Mouse (Mus musculus) gastrocnemius, postnatal 36 days (tissue): ENCODE results near the gene Gm3336. TPM values are rescaled to one million over a fixed set of nuclear protein-coding genes. Genes with fewer than 3 reads are reported as not detected.

Experiments used
- DNase-seq, 2 experiments: peaks; one replicate each; pipeline ENCODE4 v3.0.0; 2022
- intact Hi-C: fragments of 180-260 bp; cut with DNase I; formaldehyde crosslinking; loops from one replicate; pipeline ENCODE4 v1.15.1; 2025
- total RNA-seq, 2 experiments: library from RNA; stranded (reverse); gene quantifications; 2 replicates each; pipeline ENCODE4 v1.2.3; 2021

Gm3336 gene
- total RNA-seq, 2 experiments from 2014 or later = not detected

DNA sequence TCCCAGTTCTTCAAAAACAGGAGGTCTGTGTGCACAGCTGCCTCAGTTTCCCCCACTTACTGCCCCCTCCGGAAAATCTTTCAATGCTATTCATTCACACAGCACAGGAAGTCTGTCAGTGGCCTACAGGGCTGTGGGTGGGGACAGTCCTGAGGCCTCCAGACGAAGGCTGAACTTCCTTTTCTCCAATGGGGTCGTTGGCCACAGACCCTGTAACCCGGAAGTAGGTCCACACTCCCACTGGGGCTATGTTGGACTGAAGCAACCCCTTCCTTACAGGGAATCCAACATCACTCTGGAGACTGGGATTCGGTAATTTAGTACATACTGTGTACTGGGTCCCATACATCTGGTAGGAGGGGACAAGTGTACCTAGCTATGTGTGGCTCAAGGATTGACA, 24.7 kb upstream of the Gm3336 start:
- no peak for DNase-seq

DNA sequence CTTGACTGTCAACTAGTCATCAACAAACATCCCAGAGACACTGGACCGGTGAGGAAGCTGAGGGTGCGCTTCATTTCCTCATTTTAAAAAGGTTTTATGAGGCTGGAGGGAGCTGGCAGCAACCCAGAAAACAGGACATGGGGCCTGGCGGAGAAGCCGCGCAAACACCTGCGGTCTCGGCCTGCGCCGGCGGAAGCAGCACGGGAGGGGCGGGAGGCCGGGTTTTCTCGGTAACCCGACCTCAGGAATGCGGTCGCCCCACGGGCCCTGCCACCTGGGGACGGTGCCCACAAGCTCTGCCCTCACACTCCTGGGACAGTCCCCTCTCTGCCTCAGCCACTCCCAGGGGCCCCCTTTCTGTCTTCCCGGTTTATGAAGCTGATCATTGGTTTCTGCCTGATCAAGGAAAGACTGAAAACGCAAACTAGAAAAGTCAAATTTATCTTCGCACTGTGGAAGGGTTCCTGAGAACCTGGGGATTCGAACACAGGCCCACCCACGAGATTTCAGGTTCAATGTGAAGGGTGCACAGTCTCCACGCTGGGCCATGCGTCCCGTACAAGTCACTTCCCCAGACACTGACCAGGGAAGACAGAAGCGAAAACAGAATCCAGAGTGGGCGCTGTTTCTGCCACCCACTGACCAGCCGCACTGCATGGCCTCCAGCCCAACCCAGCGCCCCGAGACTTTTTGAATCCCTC, 22.9 kb upstream of the Gm3336 start:
- intact Hi-C loops = no loop called here
- DNase-seq = peak in 1 of 2 experiments; percentile 30

More for the DNA sequence above, 24.7 kb upstream of the Gm3336 start:
- intact Hi-C loops = no loop called here

DNA sequence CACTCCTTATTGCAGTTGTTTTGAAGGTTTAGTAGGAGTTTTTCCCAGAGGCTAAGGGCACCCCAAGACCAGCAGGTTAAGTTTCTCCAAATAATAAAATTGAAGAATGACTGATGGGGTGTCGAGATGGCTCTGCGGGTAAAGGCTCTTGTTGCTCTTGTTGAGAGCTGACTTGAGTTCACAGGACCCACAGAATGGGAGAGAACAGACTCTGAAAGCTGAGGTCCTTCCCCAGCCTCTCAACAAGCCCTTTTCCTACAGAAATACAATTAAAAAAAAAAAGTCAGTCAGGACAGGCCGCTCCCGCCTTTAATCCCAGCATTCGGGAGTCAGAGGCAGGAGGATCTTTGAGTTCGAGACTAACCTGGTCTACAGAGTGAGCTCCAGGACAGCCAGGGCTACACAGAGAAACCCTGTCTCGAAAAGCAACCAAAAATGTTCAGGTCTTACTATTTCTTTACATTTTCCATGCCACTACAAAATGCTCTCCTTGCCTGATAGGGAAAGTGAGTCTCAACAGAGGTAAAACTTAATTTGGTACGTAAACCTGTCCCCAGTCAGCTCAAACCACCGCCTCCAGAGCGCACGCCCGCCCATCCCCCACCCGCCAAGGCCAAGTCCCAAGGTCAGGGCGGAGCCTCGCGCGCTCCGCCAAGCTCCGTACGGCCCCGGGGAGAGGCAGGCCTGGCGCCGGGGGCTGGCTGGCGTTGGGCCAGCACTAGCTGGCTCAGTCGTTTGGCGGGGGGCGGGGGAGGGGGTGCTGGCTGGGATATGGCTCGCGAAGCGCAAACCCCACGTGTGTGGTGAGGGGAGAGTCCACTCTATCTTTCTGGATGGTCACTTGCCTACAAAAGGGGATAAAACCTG, 22.1 kb upstream of the Gm3336 start:
- intact Hi-C loops = no loop called here

DNA sequence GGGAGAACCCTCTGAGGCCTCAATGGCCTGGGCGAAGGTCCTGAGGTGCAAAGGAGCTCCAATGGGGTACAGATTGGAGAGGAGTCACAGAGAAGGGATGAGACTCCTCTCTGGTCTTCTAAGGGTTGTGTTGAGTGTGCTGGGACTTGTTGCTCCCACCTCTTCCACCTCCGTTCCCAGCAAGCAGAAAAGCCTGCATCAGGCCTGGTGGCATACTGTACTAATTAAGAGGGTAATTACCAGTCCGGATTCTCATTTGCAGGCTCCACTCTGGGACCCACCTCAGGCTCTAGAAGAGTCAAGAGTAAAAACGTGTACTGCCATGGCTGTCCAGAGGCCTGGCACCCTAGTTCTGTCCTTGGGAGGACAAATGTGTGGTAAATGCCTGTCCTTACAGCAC, 21.4 kb upstream of the Gm3336 start:
- no peak for DNase-seq
- intact Hi-C loops = no loop called here

More for the DNA sequence above, 22.1 kb upstream of the Gm3336 start:
- peak in 1 of 2 experiments; percentile 70 for DNase-seq

DNA sequence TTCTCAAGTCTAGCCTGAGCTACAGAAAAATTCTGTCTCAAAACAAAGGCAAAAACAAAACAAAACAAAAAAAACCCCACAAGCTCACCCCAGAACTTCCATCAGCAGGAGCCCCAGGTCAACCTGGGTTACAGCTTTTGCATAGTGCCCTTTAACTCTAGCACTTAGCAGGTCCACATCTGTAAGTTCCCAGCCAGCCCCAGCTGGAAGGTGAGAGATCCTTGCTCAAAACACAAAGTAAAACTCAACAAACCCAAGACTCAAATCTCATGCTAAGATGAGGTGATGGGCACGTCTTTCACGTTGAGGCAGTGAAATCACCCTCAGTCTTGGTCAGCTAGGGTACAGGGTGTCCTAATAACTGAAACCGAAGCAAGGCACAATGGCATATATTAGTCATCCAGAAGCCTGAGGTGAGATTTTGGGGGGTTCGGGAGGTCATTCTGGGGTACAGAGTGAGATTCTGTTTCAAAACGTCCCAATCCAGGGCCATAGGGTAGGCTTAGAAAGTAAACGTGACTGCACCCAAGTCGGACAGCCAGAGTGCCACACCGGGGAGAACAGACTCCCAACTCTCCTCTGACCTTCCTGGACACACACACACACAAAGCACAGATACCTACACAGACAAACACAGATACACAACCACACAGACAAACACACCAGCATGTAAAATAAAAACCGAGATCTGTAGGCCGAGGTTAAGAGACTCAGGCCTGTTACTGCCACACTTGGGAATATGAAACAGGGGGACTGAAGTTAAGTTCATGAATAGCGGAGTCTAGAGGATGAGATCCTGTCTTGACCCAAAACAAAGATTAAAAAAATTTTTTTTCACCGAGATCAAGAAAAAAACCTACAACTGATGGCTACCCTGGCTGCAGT, 20.7 kb upstream of the Gm3336 start:
- DNase-seq = no peak
- intact Hi-C loops = no loop called here

DNA sequence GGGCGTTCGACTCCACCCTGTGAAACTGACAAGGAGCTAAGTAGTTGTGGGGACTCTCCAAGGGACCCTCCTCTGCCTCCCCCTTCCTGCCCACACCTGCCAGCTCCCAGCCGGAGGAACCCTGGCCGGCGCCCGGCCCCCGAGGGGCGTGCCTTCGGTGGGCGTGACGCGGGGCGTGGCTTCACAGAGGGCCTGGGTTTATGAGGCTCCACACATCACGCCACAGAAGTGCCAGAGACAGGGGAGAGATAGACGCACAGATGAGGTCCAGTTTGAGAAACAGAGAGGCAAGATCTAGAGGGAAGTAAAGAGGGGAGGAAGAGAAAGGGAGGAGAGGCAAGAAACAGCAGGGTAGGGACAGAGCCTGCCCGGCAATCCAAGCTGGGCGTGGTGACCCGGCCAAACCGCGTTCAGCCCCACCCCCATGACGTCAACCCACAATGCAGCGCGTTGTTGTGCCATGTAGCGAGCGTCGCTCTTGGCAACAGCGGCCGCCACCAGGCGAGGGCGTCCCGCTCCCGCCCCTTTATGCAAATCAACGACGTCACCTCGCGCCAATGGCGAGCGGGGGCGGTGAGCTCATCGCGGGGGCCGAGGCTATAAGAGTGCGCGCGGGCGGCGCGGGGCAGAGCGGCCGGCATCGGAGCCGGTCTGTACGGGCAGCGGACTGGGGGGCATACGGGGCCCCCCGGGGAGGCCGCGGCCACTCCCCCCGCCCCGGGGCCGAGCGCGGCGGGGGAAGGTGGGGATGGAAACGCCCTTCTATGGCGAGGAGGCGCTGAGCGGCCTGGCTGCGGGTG, 19.8 kb upstream of the Gm3336 start, which contains the start of gene Jund:
Gene Jund (plus strand): TSS at position 640 of the 800 bp plus-strand sequence.
- DNase-seq = peak; percentile 98 to 99
- intact Hi-C loops = no loop called here

DNA sequence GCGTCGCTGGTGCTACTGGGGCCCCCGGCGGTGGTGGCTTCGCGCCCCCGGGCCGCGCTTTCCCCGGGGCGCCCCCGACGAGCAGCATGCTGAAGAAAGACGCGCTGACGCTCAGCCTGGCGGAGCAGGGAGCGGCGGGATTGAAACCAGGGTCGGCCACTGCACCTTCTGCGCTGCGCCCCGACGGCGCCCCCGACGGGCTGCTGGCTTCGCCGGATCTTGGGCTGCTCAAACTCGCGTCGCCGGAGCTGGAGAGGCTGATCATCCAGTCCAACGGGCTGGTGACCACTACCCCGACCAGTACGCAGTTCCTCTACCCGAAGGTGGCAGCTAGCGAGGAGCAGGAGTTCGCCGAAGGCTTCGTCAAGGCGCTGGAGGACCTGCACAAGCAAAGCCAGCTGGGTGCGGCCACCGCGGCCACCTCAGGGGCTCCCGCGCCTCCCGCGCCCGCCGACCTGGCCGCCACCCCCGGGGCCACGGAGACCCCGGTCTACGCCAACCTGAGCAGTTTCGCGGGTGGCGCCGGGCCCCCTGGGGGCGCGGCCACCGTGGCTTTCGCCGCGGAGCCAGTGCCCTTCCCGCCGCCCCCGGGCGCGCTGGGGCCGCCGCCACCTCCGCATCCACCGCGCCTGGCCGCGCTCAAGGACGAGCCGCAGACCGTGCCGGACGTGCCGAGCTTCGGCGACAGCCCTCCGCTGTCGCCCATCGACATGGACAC, 19.1 kb upstream of the Gm3336 start:
- peak in 1 of 2 experiments; percentile 64 for DNase-seq
- intact Hi-C loops = no loop called here

DNA sequence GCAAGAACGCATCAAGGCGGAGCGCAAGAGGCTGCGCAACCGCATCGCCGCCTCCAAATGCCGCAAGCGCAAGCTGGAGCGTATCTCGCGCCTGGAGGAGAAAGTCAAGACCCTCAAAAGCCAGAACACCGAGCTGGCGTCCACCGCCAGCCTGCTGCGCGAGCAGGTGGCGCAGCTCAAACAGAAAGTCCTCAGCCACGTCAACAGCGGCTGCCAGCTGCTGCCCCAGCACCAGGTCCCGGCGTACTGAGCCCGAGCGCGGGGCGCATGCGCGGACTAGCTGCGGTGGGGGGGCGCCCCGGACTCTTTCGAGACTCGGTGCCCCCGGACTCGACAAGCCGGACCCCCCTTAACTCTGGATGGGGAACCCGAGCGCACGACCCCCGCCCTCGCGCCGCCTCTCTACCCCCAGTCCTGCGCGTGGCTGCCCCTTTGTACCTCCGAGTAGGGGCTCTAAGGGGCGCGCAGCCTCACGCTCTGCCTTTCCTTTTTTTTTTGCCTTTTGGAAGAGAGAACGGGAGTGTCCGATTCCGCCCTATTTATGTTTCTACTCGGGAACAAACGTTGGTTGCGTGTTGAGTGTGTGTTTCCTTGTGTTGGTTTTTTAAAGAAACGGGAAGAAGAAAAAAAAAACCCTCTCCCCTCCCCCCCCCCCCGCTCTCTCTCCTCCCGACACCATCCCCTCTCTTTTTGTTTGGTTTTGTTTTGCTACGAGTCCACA, 18.3 kb upstream of the Gm3336 start:
- intact Hi-C loops = loop anchor here (1.0 to 5.0 kb wide), 2 partner anchors 27 to 68 kb away; partner anchors contain the start of genes Gdf15 and Lsm4
- peak; percentile 69 to 81 for DNase-seq

DNA sequence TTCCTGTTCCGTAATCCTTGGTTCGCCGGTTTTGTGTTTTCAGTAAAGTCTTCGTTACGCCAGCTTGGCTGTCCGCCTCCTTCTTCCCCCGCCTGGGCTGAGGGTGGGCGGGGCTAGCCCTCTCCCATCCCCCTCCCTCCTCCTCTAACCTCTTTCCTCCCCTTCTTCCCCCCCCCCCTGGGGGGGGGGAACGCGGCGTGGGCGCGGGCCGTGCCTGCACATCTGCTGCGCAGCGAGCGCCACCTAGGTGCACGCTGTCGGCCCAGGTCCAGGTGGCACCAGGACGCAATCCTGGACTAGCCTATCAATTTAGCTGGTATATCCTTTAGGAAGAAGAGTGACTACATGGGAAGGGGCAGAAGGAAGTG, 17.8 kb upstream of the Gm3336 start:
- DNase-seq = peak; percentile 82 to 88
- intact Hi-C loops = loop anchor here (1.0 to 5.0 kb wide), 2 partner anchors 27 to 68 kb away; partner anchors contain the start of genes Gdf15 and Lsm4

DNA sequence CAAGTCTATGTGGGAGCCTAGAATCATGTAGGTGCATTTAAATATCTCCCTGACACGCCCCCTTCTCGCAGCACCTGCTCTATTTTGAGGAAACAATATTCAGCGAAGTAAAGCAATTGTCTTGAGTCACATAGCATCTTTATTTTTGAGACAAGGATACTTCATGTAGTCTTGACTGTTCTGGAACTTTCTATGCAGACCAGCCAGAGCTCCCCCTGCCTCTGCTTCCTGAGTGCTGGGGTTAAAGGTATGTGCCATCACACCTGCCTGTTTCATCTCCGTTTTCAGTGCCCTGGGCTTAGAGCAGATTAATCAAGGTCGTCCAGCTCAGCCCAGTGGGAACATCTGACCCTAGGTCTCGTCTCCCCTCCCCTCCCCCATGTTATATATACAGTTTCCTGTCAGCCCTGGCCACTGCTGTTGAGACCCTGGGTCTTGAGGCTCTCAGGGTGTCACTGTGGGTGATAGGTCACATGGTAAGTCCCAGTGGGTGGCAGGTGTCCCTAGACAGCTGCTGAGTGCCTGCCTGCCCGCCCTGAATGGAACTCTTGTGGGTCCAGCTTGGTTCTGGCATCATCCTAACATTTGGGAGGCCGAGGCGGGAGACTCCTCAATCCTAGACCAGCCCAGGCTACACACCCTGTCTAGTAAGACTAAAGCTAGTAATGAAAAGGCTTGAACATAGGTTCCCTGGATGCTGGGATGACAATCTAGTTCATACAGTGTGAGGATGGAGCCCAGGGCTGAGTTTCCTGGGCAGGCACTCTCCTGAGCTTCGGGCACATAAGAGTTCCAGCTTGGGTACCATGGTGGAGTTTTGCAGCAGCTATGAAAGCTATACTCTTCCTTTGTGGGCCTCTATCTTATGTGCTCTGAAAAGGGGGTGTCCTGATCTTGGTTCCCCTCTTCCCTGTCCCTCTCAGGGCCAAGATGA, 17.0 kb upstream of the Gm3336 start:
- DNase-seq = no peak
- intact Hi-C loops = loop anchor here (5.0 kb wide), 1 partner anchor 69 kb away; the partner anchor contains the start of gene Gdf15

DNA sequence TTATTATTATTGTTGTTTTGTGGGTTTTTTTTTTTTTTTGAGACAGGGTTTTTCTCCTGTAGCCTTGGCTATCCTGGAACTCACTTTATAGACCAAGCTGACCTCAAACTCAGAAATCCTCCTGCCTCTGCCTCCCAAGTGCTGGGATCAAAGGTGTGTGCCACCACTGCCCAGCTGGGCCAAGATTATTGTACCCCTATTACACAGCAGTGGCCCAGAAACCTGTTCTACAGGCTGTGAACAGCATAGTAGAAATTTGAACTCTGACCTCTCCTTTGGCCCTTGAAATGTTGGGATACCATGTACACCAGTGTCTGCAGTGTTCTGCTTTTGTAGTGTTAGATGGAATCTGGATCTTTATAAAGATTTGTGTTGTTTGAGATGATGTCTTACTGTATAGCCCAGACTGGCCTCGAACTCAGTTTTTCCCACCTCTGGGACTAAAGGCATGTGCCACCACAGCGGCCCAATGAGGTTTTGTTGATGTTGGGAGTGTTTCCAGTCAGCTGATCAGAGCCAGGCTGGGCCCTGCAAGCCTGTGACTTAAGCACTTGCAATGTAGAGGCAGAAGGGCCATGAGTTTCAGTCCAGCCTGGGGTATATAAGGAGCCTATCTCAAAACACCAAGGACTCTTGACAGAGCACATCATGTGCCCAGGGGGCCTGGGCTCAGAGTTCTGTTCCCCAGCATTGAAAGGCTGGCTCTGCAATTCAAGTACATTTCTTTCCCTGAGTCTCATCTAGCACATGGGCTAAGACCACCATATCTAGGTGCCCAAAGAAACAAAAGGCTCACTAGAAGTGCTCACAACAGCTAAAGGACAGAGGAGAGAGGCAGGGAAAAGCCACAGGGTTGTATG, 16.1 kb upstream of the Gm3336 start:
- DNase-seq = no peak
- intact Hi-C loops = loop anchor here (5.0 kb wide), 1 partner anchor 70 kb away; the partner anchor contains the start of gene Gdf15

DNA sequence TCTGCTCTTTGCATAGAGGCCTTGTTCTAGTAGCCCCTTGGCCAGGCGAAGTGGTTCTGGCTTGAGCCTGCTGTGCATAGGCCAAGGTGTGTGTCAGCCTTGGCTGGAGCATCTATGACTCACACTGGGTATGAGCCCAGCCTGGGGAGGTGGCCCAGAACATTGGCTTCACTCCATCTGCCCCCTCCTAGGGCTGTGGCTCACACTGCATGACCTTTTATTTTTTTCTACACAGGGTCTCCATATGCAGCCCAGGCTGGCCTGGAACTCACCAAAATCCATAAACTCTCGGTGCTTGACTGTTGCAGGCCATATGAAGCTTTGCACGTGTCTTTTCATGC, 15.5 kb upstream of the Gm3336 start:
- intact Hi-C loops = loop anchor here (5.0 kb wide), 1 partner anchor 71 kb away; the partner anchor contains the start of gene Gdf15

DNA sequence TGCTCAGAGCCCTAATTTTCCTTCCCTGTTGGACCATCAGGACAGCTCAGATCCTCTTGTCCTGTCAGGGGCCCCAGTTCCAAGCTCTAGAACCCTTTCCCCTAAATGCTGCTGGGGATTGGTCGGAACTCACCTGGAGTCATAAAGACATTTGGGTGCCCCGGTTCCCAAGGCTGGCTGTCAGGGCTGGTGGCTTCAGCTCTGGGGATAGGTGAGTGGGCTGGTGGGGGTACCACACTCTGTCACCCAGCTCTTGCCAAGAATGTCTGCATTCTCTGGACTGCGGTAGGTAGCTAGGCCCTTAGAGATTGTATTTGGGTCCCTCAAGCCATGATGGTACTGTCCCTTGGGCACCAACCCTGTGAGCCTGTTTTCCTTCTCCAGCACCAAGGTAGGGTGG, 15.1 kb upstream of the Gm3336 start, which contains the start of gene Iqcn:
Gene Iqcn (plus strand): TSS at position 171 of the 400 bp plus-strand sequence.
- intact Hi-C loops = loop anchor here (5.0 kb wide), 1 partner anchor 71 kb away; the partner anchor contains the start of gene Gdf15
- no peak for DNase-seq

More for the DNA sequence above, 15.5 kb upstream of the Gm3336 start:
- peak; percentile 85 to 86 for DNase-seq

DNA sequence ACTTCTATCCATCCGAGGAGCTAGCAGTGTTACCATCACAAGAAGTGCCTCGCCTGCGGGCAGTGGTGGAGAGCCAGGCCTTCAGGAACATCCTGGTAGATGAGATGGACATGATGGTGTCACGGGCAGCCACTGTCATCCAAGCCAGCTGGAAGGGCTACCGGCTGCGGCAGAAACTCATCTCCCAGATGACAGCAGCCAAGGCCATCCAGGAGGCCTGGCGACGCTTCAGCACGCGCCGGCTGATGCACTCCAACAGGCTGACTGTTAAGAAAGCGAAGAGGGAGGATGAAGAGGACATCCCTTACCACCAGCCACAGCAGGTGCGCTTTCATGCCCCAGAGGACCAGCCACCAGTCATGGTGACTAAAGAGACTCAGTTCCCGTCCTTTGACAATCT, 10.1 kb upstream of the Gm3336 start:
- intact Hi-C loops = no loop called here
- DNase-seq = no peak

DNA sequence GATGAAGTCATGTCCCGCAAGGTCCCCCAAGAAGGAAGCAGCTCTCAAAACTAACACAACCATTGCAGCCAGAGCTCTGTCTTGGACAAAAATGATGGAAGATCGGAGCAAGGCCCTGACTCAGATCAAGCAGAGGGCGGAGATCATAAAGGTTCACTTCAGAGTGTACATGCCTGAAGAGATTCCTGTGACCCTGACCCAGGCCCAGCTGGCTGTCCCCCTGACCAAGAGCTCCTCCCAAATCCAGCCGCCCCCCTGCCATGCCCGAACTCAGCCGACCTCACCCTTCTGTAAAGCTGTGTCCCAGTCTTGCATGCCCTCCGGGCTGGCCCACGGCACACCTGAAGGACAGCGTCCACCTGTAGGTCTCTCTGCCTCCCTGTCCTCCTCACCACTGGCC, 8.5 kb upstream of the Gm3336 start:
- DNase-seq = no peak
- intact Hi-C loops = no loop called here

DNA sequence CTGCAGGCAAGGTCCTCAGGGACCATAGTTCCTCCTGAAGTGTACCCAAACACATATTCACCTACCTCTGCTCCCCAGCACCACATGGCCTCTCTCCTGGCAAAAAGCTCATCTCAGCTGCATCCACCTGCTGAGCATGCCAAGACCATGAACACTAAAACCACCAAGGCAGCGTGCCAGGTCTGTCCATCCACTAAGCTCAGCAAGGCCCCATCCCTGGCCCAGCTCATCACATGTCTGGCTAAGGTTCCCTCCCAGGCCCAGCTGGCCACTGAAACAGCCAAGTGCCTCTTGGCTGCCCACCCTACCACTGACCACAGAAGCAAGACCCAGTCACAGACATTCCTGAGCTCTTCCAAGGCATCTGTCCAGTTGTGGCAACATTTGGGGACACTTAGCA, 8.0 kb upstream of the Gm3336 start:
- intact Hi-C loops = no loop called here
- peak in 1 of 2 experiments; percentile 63 for DNase-seq
